Mouse (Mus musculus) intestine, embryonic 15.5 days (tissue): ENCODE results near the gene Btc. TPM values are rescaled to one million over a fixed set of nuclear protein-coding genes. Genes with fewer than 3 reads are reported as not detected.
A peak's percentile ranks its signal among the peaks of the same experiment; 100 is the strongest.

Experiments
- ATAC-seq: fragments of 200-750 bp; cut with Nextera tagmentation; 2 replicates; pipeline ENCODE4 v1.8.0; 2017; ENCODE audit warnings: moderate TSS enrichment, moderate library complexity
- H3K27ac ChIP-seq: fragments of 300-500 bp; sonication (generic); 2 replicates; pipeline ENCODE4 v1.5.1; 2015; ENCODE audit warnings: mild to moderate bottlenecking, inconsistent platforms
- H3K27me3 ChIP-seq: fragments of 300-500 bp; sonication (generic); replicated peaks from 2 replicates; pipeline ENCODE4 v1.6.1; 2015; ENCODE audit warnings: inconsistent platforms
- H3K36me3 ChIP-seq: fragments of 300-500 bp; sonication (generic); 2 replicates; pipeline ENCODE4 v1.6.1; 2015; ENCODE audit warnings: inconsistent platforms
- H3K4me1 ChIP-seq: fragments of 300-500 bp; sonication (generic); replicated peaks from 2 replicates; pipeline ENCODE4 v1.6.1; 2015; ENCODE audit warnings: inconsistent platforms
- H3K4me2 ChIP-seq: fragments of 300-500 bp; sonication (generic); replicated peaks from 2 replicates; pipeline ENCODE4 v1.6.1; 2015; ENCODE audit warnings: mild to moderate bottlenecking, inconsistent platforms
- H3K4me3 ChIP-seq: fragments of 300-500 bp; sonication (generic); replicated peaks from 2 replicates; pipeline ENCODE4 v1.5.1; 2015; ENCODE audit warnings: inconsistent platforms
- H3K9ac ChIP-seq: fragments of 300-500 bp; sonication (generic); 2 replicates; pipeline ENCODE4 v1.6.1; 2015; ENCODE audit warnings: inconsistent platforms
- H3K9me3 ChIP-seq: fragments of 300-500 bp; sonication (generic); 2 replicates; pipeline ENCODE4 v1.6.1; 2016; ENCODE audit warnings: inconsistent platforms
- WGBS: fragments of 180-500 bp; shearing (Covaris S2); methylation state at CpG from one replicate; pipeline ENCODE4 v1.1.7; 2015; 5-methylcytosine and 5-hydroxymethylcytosine counted together
- polyA plus RNA-seq: library from polyadenylated mRNA; unstranded; fragments of >200 nt; fragmentation: Nextera tagmentation; extraction: Ambion mirVana; gene quantifications from 2 replicates; pipeline ENCODE4 v1.2.1, GENCODE M21; 2015

Gene Btc
- 4.8 TPM in 2 replicates for polyA plus RNA-seq

DNA sequence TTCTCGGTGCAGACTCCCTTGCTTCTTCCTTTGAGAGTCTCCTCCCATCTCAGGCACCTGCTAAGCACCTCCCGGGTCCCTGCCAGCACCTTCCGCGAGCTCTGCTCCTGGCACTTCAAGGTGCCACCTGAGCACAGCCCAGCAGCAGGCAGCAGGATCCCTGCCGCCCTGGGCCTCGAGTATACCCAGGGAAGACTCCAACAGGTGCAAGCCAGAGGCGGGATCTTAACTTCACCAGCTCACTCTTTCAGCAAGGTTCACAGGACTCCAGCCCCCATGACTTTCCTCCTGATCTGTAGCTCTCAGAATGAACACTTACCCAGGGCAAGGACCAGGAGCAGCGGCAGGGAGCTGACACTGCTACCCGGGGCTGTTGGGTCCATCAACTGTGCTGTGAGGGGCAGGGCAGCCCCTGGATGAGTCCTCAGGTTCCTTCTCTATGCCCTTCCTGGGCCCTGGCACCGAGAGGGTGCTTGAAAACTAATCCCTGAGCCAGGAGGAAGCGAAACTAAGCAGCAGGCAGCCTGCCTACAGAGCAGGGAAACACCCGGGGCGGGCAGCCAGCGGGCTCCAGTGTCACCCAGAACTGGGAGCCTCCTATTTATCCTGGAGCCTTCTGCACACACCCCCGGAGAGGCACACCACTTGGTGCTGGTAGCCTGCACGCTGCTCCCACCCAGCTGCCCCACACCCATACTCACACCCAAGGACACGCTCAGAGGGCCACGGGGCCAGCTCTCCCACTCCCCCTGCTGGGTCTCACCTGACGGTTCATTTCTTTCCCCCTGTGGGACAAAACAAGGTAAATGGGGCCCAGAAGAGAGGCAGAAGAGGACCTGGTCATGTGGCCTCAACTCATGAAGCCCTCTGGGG is at the start of gene Btc:
Gene Btc (minus strand): TSS at position 656 of the 873 bp plus-strand sequence.
- Histone ChIP-seq H3K36me3 (no peaks in the 10 kb centered on the region), H3K4me3 (peak within 1 kb of the TSS; percentile 46), H3K9ac (peak within 1 kb of the TSS; percentile 51), H3K4me1 (no peaks in the 10 kb centered on the region; the same call in 1 of the 2 replicates), H3K9me3 (no peaks in the 10 kb centered on the region), H3K27ac (peak within 1 kb of the TSS; percentile 68), H3K27me3 (no peaks in the 10 kb centered on the region), H3K4me2 (peak within 1 kb of the TSS; percentile 85)
- ATAC-seq = peak; percentile 94
- 7% methylated on average over 19 of the region's 19 CpGs for WGBS

DNA sequence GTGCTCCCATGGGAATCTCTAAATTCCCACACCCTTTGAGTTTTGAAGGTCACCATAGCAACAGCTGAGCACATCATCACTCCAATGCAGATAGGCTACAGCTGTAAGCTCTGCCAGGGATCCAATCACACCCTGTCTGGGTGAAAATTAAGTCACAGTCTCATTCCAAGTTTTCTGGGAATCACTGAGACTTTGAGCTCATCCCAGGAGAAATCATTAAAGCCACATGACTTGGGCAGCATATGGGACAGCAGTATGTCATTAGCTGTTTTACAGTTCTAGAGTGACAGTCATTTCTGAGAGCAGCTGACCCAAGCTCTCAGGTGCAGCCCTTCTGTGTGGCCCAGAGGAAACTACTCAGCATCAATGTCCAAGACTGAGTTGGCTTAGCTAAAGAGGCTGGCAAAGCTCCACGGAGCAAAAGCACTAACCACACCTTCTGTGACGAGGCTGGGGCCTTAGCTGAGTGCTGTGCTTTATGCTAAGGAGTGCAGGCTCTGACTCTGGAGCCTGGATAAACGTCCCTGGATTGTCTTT is 42.3 kb upstream of the Btc start:
- ATAC-seq = no peak
- 25% methylated on average over 3 of the region's 3 CpGs for WGBS
- no peaks in the 10 kb centered on the region for H3K9me3 ChIP-seq
- no peaks in the 10 kb centered on the region for H3K4me1 ChIP-seq
- no peak overlapping the region for H3K4me3 ChIP-seq
- no peak overlapping the region for H3K4me2 ChIP-seq
- H3K27me3 ChIP-seq = no peaks in the 10 kb centered on the region
- H3K36me3 ChIP-seq = no peaks in the 10 kb centered on the region
- no peak overlapping the region for H3K9ac ChIP-seq
- no peak overlapping the region for H3K27ac ChIP-seq

DNA sequence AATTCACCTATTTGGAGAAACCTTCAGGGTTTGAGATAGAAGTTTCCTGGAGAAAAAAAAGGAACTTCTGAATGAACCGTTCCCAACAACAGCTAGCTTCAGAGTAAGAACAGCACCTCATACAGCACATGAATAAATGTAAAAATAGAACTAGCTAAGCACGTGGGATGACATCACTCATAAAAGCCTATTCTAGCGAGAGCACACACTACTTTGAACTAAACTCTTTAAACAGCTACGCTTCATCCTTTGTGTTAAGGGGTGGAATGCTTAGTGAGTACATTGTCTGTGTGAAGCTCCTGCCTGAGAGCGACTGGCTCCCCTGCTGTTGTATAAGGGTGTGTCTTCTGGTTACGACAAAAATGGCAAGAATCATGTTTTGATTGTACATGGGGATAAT is 33.8 kb upstream of the Btc start:
- no peak overlapping the region for H3K27ac ChIP-seq
- no peaks in the 10 kb centered on the region for H3K27me3 ChIP-seq
- H3K4me1 ChIP-seq = no peaks in the 10 kb centered on the region
- H3K4me2 ChIP-seq = no peak overlapping the region
- no peak overlapping the region for H3K4me3 ChIP-seq
- whole genome bisulfite sequencing = 68% methylated on average over 6 of the region's 6 CpGs
- ATAC-seq = no peak
- H3K9me3 ChIP-seq = no peaks in the 10 kb centered on the region
- no peak overlapping the region for H3K9ac ChIP-seq
- H3K36me3 ChIP-seq = no peaks in the 10 kb centered on the region

DNA sequence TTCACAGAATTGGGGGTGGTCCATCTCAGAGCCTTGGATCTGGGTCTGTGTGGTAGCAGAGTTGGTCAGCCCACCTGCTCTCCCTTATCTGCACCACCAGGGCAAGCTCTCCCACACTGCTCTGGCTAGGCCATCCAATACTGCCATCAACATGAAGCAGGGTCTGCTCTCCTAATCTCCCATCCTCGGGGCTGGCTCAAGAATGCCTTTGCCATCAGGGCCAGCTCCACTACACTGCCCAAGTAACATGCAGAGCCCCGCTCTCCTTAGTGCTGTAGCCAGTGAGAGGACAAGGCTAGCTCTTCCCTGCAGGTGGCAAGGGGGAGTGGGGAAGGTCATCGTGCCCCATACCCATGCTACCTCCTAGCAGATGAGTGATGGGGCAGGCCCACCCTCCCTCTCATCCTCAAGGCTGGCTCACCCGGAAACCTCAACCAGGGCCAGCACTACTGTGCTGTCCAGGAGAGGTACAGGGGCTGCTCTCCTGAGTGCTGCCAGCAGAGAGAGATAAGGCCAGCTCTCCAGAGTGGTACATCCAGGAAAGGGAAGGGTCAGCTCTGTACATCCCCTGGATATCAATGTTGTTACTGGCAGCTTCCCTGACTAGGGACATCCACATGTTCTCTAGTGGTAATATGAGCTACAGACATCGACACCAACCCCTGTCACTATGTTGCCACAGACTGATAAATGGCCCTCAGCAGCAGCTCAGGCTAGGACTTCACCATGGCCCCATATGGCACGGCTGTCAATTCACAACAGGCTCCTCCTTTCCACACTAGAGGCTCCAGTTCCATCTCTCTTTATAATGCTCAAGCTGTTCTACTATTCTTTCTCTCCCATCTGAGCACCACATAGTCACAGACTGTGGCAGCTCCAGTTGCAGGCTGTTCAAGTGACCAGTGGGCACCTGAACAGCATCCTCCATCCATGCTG is 32.2 kb upstream of the Btc start:
- Histone ChIP-seq H3K4me2 (no peak overlapping the region), H3K36me3 (no peaks in the 10 kb centered on the region), H3K9me3 (no peaks in the 10 kb centered on the region), H3K27ac (no peak overlapping the region), H3K27me3 (no peaks in the 10 kb centered on the region), H3K4me1 (no peaks in the 10 kb centered on the region), H3K4me3 (no peak overlapping the region), H3K9ac (no peak overlapping the region)
- no peak for ATAC-seq
- 65% methylated on average over 6 of the region's 6 CpGs for WGBS

DNA sequence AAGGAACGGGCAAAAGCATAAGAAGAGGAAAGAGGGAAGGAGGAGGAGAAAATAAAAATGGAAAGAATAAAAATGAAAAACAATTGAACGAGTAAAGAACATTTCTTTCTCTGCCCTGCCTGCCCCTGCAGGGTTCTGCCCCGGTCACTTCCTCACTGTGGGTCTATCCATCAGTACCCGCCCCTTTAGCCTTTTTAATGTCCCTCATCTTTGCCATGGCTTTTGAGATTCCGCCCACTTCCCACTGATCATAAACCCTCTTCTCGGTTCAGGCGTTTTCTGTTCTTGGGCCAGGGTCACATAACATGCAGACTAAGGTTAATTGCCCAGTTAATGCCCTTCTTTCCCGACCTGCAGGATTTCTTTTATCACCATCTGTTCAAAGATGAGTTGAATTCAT is 25.8 kb upstream of the Btc start:
- no peak for ATAC-seq
- no peaks in the 10 kb centered on the region for H3K27me3 ChIP-seq
- no peaks in the 10 kb centered on the region for H3K4me1 ChIP-seq
- WGBS = 58% methylated on average over 8 of the region's 8 CpGs
- no peak overlapping the region for H3K4me3 ChIP-seq
- no peak overlapping the region for H3K27ac ChIP-seq
- no peaks in the 10 kb centered on the region for H3K9me3 ChIP-seq
- no peak overlapping the region for H3K9ac ChIP-seq
- no peaks in the 10 kb centered on the region for H3K36me3 ChIP-seq
- H3K4me2 ChIP-seq = no peak overlapping the region

DNA sequence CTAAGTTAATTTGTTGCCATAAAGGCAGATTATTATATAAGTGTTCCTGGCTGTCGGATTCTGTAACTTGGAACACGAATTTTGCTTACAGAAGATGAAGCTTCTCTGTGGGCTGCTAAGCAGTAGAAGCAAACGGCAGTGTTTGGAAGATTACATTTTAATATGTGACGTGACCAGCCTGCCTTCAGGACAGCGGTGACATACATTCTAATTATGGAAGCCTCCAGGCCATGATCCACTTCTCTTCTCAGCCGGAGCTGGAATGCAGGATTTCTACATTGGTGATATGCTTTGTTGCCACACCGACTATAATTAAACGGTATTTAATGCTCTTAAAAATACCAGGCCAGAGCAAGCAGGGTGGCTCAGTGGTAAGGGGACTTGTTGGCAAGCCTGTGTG is 11.0 kb upstream of the Btc start:
- H3K27me3 ChIP-seq = no peaks in the 10 kb centered on the region
- H3K4me1 ChIP-seq = no peaks in the 10 kb centered on the region
- WGBS = 85% methylated on average over 8 of the region's 8 CpGs
- no peak overlapping the region for H3K9ac ChIP-seq
- H3K27ac ChIP-seq = no peak overlapping the region
- H3K36me3 ChIP-seq = no peaks in the 10 kb centered on the region
- no peaks in the 10 kb centered on the region for H3K9me3 ChIP-seq
- H3K4me2 ChIP-seq = no peak overlapping the region
- no peak for ATAC-seq
- no peak overlapping the region for H3K4me3 ChIP-seq

DNA sequence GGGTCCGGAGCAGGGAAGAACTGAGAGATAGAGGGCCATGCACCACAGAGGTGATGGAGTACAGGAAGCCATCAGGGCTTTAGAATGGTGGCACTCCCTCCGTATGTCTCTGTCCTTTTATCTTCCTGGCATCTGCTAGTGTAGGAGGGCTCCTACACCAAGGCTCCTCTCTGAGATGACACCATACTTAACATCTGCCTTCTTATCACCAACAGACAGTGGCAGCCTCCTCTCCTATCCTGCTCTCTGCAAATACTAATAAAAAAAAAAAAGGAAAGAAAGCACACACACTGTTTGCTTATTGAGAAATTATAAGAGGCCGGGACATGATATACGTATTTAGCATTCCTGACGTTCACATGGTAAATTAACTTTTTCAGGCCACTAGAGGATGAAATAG is 1.5 kb upstream of the Btc start:
- H3K27me3 ChIP-seq = no peaks in the 10 kb centered on the region
- H3K9ac ChIP-seq = no peak overlapping the region
- H3K4me3 ChIP-seq = no peak overlapping the region
- no peak for ATAC-seq
- H3K4me2 ChIP-seq = no peak overlapping the region
- no peaks in the 10 kb centered on the region for H3K36me3 ChIP-seq
- no peaks in the 10 kb centered on the region for H3K9me3 ChIP-seq
- H3K27ac ChIP-seq = no peak overlapping the region
- WGBS = 63% methylated on average over 5 of the region's 5 CpGs
- no peaks in the 10 kb centered on the region; the same call in 1 of the 2 replicates for H3K4me1 ChIP-seq

DNA sequence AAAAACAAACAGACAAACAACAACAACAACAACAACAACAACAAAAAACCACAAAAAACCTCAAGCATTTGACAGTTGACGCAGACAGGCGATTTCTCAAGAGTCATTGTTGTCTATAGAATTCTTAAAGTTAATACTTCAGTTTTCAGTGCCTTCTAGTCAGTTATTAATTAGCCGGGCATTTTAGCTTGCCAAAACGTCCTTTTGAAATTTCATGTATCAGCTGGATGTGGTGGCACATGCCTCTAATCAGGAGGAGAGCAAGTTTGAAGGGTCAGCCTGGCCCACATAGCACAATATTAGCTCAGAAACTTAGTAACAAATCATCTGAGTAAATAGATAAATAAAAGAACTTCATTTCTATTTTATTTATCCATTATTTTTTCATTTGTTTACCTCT is 487 bp upstream of the Btc start:
- peak overlapping the region; percentile 85; the same call in 1 of the 2 replicates for H3K4me2 ChIP-seq
- H3K4me3 ChIP-seq = no peak overlapping the region
- H3K9me3 ChIP-seq = no peaks in the 10 kb centered on the region
- WGBS = 76% methylated on average over 4 of the region's 4 CpGs
- no peak for ATAC-seq
- H3K27me3 ChIP-seq = no peaks in the 10 kb centered on the region
- no peaks in the 10 kb centered on the region for H3K36me3 ChIP-seq
- H3K4me1 ChIP-seq = no peaks in the 10 kb centered on the region; the same call in 1 of the 2 replicates
- H3K9ac ChIP-seq = no peak overlapping the region
- no peak overlapping the region for H3K27ac ChIP-seq

DNA sequence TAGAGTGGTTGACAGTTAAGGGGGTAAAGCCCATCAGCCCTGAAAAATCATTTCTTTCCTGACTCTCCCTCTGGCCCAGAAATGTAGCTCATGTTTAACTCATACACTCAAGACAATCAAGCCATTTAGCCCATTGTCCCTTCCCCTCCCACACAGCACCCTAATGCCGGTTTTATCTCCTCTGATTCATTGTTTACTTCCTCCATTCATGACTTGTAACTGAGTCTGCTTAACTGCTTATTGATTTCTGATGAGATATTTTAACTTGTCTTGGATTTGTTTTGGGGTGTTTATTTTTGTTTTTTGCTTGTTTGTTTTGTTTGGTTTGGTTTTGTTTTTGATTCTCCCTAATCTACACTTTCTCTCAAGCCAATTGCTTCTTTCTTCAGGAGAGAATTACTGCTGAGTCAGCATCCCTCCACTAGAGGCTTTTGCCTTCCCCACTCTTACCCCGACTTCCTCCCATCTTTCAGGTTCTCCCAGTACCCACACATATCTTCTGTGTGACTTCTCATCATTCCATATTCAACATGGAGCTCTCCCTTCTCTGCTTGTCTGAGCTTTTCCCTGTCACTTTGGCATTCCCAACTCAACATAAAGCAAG is 2.2 kb downstream of the Btc start:
- H3K9me3 ChIP-seq = no peaks in the 10 kb centered on the region
- no peak overlapping the region for H3K9ac ChIP-seq
- no peak overlapping the region for H3K27ac ChIP-seq
- no peak overlapping the region for H3K4me2 ChIP-seq
- H3K4me1 ChIP-seq = no peaks in the 10 kb centered on the region; the same call in 1 of the 2 replicates
- H3K36me3 ChIP-seq = no peaks in the 10 kb centered on the region
- H3K4me3 ChIP-seq = no peak overlapping the region
- H3K27me3 ChIP-seq = no peaks in the 10 kb centered on the region
- WGBS = 42% methylated on average over 2 of the region's 2 CpGs
- no peak for ATAC-seq

DNA sequence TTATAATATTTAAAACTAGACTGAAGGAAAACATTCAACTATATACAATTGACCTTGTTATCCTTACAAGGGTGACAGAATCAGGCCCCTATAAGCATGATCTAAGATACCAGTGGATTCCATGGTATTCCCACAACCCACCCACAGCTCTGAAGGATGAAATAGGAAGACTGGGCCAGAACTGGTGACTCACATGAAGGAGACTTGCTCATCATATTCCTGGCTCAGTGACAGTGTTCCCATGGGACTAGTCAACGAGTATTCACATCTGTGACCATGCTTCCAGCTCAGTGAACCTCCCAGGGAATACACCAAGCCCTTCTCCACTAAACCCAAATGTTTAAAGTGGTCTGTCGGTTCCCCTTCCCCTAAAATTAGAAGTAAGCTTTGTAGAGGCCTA is 27.3 kb downstream of the Btc start:
- ATAC-seq = no peak
- H3K4me2 ChIP-seq = no peak overlapping the region
- no peak overlapping the region for H3K9ac ChIP-seq
- H3K36me3 ChIP-seq = no peaks in the 10 kb centered on the region
- H3K9me3 ChIP-seq = no peaks in the 10 kb centered on the region
- no peaks in the 10 kb centered on the region for H3K4me1 ChIP-seq
- WGBS = 60% methylated on average over 2 of the region's 2 CpGs
- no peak overlapping the region for H3K4me3 ChIP-seq
- H3K27ac ChIP-seq = no peak overlapping the region
- no peaks in the 10 kb centered on the region for H3K27me3 ChIP-seq

DNA sequence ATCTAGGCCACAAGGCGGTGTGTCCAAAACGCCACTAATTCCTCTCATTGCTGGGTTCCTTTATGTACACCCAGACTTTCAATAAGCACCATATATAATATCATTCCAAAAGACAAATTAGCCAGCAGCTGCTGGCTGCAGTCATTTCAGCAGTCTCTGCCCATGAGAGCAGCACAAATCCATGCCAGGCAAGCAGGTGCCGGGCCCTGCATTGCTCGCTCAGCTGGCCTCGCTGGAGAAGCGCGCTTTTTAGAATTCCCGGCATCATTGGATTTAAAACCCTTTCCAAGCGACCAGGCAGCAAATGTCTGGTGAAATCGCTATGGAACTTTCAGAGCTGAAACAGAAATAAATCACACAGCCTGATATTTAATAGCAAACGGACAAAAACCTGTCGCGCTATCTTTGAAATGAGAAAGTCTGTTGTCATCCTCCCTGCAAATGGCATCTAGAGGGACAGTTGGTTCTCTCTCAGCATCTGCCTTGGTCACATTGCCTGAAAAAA is 34.7 kb downstream of the Btc start:
- no peaks in the 10 kb centered on the region for H3K4me1 ChIP-seq
- no peak overlapping the region for H3K4me2 ChIP-seq
- no peak overlapping the region for H3K27ac ChIP-seq
- WGBS = 89% methylated on average over 13 of the region's 13 CpGs
- H3K9ac ChIP-seq = no peak overlapping the region
- no peak overlapping the region for H3K4me3 ChIP-seq
- no peak for ATAC-seq
- H3K36me3 ChIP-seq = no peaks in the 10 kb centered on the region
- H3K27me3 ChIP-seq = no peaks in the 10 kb centered on the region
- H3K9me3 ChIP-seq = no peaks in the 10 kb centered on the region

DNA sequence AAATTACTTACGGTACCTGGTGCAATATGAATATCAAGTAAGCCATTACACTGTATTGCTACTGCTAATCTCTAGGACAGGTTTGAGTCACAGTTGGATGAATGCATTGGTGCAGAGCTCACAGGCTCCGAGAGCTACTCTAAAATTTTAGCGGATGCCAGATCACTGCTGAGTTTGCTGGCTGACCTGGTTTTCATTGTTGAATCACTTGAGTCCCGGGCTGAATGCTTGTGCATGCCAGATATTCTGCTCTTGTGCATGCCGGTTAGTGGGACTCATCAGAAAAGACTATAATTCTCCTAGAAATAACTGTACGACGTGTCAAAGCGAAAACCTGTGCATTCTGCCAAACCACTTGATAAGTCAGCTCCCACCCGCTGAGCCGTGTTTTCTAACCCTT is 35.9 kb downstream of the Btc start:
- ATAC-seq = no peak
- no peak overlapping the region for H3K9ac ChIP-seq
- WGBS = 80% methylated on average over 10 of the region's 10 CpGs

More for the DNA sequence above, 35.9 kb downstream of the Btc start:
- Histone ChIP-seq H3K4me3 (no peak overlapping the region), H3K27ac (no peak overlapping the region), H3K4me1 (no peaks in the 10 kb centered on the region), H3K27me3 (no peaks in the 10 kb centered on the region), H3K36me3 (no peaks in the 10 kb centered on the region), H3K9me3 (no peaks in the 10 kb centered on the region), H3K4me2 (no peak overlapping the region)
